ENCODE assay signal across 30 mouse cellular contexts in genomic region chr12:12480451-12480850, GRCm38 (mm10).
DNase-seq lines count a peak whose midpoint lies in the region; ATAC-seq lines count a peak whose summit lies in the region.
"Had no signal": no experiment of that assay in that cellular context is flagged by ENCODE, and none has a peak within 500 bp of the region (broad histone marks: within the 10 kb centered on the region; RNA-seq: fewer than 3 reads in every experiment).

No protein-coding gene starts in this region.

- H3K4me2 ChIP-seq in liver, embryonic 13.5 days, result no peak overlapping the region
- H3K4me2 ChIP-seq in liver, embryonic 11.5 days, result no peak overlapping the region
- no peak overlapping the region for H3K4me2 ChIP-seq in liver, embryonic 16.5 days (ENCODE audit: low read depth, low read length)
- H3K4me2 ChIP-seq: embryonic facial prominence, embryonic 13.5 days; embryonic facial prominence, embryonic 15.5 days; forebrain, embryonic 12.5 days had no signal

- H3K9ac ChIP-seq in liver, embryonic 13.5 days, result no peak overlapping the region
- no peak overlapping the region for H3K9ac ChIP-seq in liver, embryonic 11.5 days (ENCODE audit: low read depth, low read length)
- H3K9ac ChIP-seq in liver, embryonic 16.5 days (ENCODE audit: low read depth, low read length), result no peak overlapping the region
- H3K9ac ChIP-seq: embryonic facial prominence, embryonic 13.5 days; embryonic facial prominence, embryonic 15.5 days; forebrain, embryonic 12.5 days had no signal

- WGBS in liver, embryonic 13.5 days (ENCODE audit: insufficient replicate concordance), result 70% methylated on average over 2 of the region's 2 CpGs
- WGBS in liver, embryonic 11.5 days, result 72% methylated on average over 2 of the region's 2 CpGs
- WGBS in liver, embryonic 16.5 days (ENCODE audit: insufficient replicate concordance), result 82% methylated on average over 2 of the region's 2 CpGs

- H3K4me3 ChIP-seq in liver, embryonic 13.5 days (replicated peaks), result no peak overlapping the region
- no peak overlapping the region for H3K4me3 ChIP-seq in liver, embryonic 11.5 days (ENCODE audit: low read depth, low read length)
- H3K4me3 ChIP-seq in megakaryocyte, embryonic 14.5 days (replicated peaks), result peak overlapping the region; percentile 92
- H3K4me3 ChIP-seq in liver, embryonic 16.5 days (ENCODE audit: low read depth, low read length), result no peak overlapping the region
- H3K4me3 ChIP-seq: embryonic facial prominence, embryonic 13.5 days; embryonic facial prominence, embryonic 15.5 days; erythroblast, embryonic 14.5 days; forebrain, embryonic 10.5 days; forebrain, embryonic 12.5 days had no signal

- H3K27ac ChIP-seq in liver, embryonic 13.5 days, result peak overlapping the region; percentile 47; the same call in 1 of the 2 replicates
- H3K27ac ChIP-seq in liver, embryonic 11.5 days (ENCODE audit: low read depth, low read length), result no peak overlapping the region
- no peak overlapping the region for H3K27ac ChIP-seq in liver, embryonic 16.5 days (ENCODE audit: low read length)
- H3K27ac ChIP-seq: embryonic facial prominence, embryonic 13.5 days; embryonic facial prominence, embryonic 15.5 days; forebrain, embryonic 10.5 days; forebrain, embryonic 12.5 days had no signal

- peak; percentile 93 for ATAC-seq in frontal cortex, adult (ENCODE audit: low TSS enrichment)
- peak; percentile 79 for ATAC-seq in liver, embryonic 13.5 days (ENCODE audit: low read depth)
- no peak for ATAC-seq in liver, embryonic 11.5 days (replicated peaks; ENCODE audit: low FRiP score)
- ATAC-seq in megakaryocyte, adult 5-6 weeks (ENCODE audit: poor library complexity, severe bottlenecking), result no peak
- ATAC-seq in liver, embryonic 16.5 days (ENCODE audit: low read depth), result peak; percentile 60; the same call in 1 of the 2 replicates
- ATAC-seq: activated CD4-positive, CD25-positive, alpha-beta regulatory T cell, adult 4 months; CD4-positive, CD25-positive, alpha-beta regulatory T cell, adult 4 months; forebrain, embryonic 14.5 days; Patski had no signal

- H3K27me3 ChIP-seq in liver, embryonic 13.5 days, result no peaks in the 10 kb centered on the region
- no peaks in the 10 kb centered on the region for H3K27me3 ChIP-seq in liver, embryonic 11.5 days (replicated peaks; ENCODE audit: control insufficient read depth, insufficient read depth, low read length)
- no peaks in the 10 kb centered on the region for H3K27me3 ChIP-seq in megakaryocyte, embryonic 14.5 days (replicated peaks)
- no peaks in the 10 kb centered on the region for H3K27me3 ChIP-seq in liver, embryonic 16.5 days (ENCODE audit: control insufficient read depth, insufficient read depth, low read depth, low read length)
- H3K27me3 ChIP-seq: CH12.LX; embryonic facial prominence, embryonic 13.5 days; embryonic facial prominence, embryonic 15.5 days; forebrain, embryonic 12.5 days had no signal

- H3K9me3 ChIP-seq in liver, embryonic 13.5 days (replicated peaks), result no peaks in the 10 kb centered on the region
- no peaks in the 10 kb centered on the region for H3K9me3 ChIP-seq in liver, embryonic 11.5 days (ENCODE audit: control insufficient read depth, low read length)
- no peaks in the 10 kb centered on the region for H3K9me3 ChIP-seq in megakaryocyte, embryonic 14.5 days
- no peaks in the 10 kb centered on the region for H3K9me3 ChIP-seq in liver, embryonic 16.5 days (replicated peaks; ENCODE audit: control insufficient read depth, low read length)
- H3K9me3 ChIP-seq: embryonic facial prominence, embryonic 13.5 days; embryonic facial prominence, embryonic 15.5 days; forebrain, embryonic 10.5 days; forebrain, embryonic 12.5 days had no signal

- intact Hi-C loops in left cerebral cortex, postnatal 36 days (cut with DNase I), result no loop called here

- H3K36me3 ChIP-seq in liver, embryonic 13.5 days, result no peaks in the 10 kb centered on the region
- no peaks in the 10 kb centered on the region for H3K36me3 ChIP-seq in liver, embryonic 11.5 days (ENCODE audit: control insufficient read depth, insufficient read depth, low read length)
- peaks cover 7% of the 10 kb centered on the region for H3K36me3 ChIP-seq in megakaryocyte, embryonic 14.5 days (replicated peaks; ENCODE audit: low read length)
- H3K36me3 ChIP-seq in liver, embryonic 16.5 days (ENCODE audit: control insufficient read depth, insufficient read depth), result no peaks in the 10 kb centered on the region
- H3K36me3 ChIP-seq: embryonic facial prominence, embryonic 13.5 days; embryonic facial prominence, embryonic 15.5 days; forebrain, embryonic 10.5 days; forebrain, embryonic 12.5 days; G1E had no signal

- DNase-seq in frontal cortex, adult 2 months (ENCODE audit: extremely low spot score in 1 of 2, low spot score in 1 of 2), result no peak
- DNase-seq in liver, embryonic 13.5 days, result no peak
- DNase-seq in liver, embryonic 11.5 days (ENCODE audit: low spot score), result no peak
- no peak for DNase-seq in left cerebral cortex, postnatal 36 days (ENCODE audit: low spot score in 2 of 2)
- DNase-seq: adrenal gland, adult 8-10 months; adrenal gland, postnatal 14 days; adrenal gland, postnatal 36 days; B cell, adult 2 months; cerebellum, adult 11 months; cerebellum, adult 18-20 months; cerebellum, adult 8-10 months; cerebellum, adult 9-11 months; cerebellum, postnatal 14 days; cerebellum, postnatal 36 days; embryo, embryonic 11 days had no signal

- peaks cover 12% of the 10 kb centered on the region for H3K4me1 ChIP-seq in liver, embryonic 13.5 days (replicated peaks)
- H3K4me1 ChIP-seq in liver, embryonic 11.5 days (replicated peaks; ENCODE audit: control insufficient read depth, insufficient read depth, low read length), result no peaks in the 10 kb centered on the region
- H3K4me1 ChIP-seq in megakaryocyte, embryonic 14.5 days, result peaks cover 73% of the 10 kb centered on the region
- H3K4me1 ChIP-seq in liver, embryonic 16.5 days (ENCODE audit: control insufficient read depth, low read depth, low read length), result peaks cover 2% of the 10 kb centered on the region
- H3K4me1 ChIP-seq: embryonic facial prominence, embryonic 15.5 days; forebrain, embryonic 12.5 days had no signal

Comparison
In these comparisons a context has a peak if more than half of its experiments do, and no peak if none do; other contexts are left out.
1. ATAC-seq: peak in frontal cortex, adult (single experiment), liver, embryonic 13.5 days (single experiment) and liver, embryonic 16.5 days (single experiment); none in liver, embryonic 11.5 days (single experiment) and megakaryocyte, adult 5-6 weeks (single experiment).